Mouse (Mus musculus) left cerebral cortex, adult 2 months (tissue): Measurements from ENCODE around the gene Usp22. TPM values are rescaled to one million over a fixed set of nuclear protein-coding genes. Genes with fewer than 3 reads are reported as not detected.

Experiments
- DNase-seq, 2 experiments: peaks; one replicate each; pipeline ENCODE4 v3.0.0; 2021 to 2022; ENCODE audit warnings: low spot score in 2 of 2, mixed read lengths in 1 of 2; ENCODE audit errors: extremely low spot score in 1 of 2
- H3K27ac ChIP-seq: fragments of 200-600 bp; 2 replicates; pipeline ENCODE4 v1.8.1; 2022
- H3K4me3 ChIP-seq: fragments of 200-600 bp; 2 replicates; pipeline ENCODE4 v1.8.1; 2022
- CTCF ChIP-seq: fragments of 200-600 bp; IDR thresholded peaks from 2 replicates; pipeline ENCODE4 v1.8.1; 2022; ENCODE audit warnings: antibody characterized with exemption, mild to moderate bottlenecking, moderate library complexity
- intact Hi-C: fragments of 180-260 bp; cut with DNase I; formaldehyde crosslinking; loops from one replicate; pipeline ENCODE4 v1.15.1; 2025
- long read RNA-seq, 2 experiments: library from polyadenylated mRNA; stranded (forward); transcript quantifications; one replicate each; pipeline ENCODE4 v2.0.0; 2021; ENCODE audit warnings: borderline mapping rate in 2 of 2
- total RNA-seq, 2 experiments: library from RNA; stranded (reverse); gene quantifications; 2 replicates each; pipeline ENCODE4 v1.2.3; 2021

The Usp22 gene
- total RNA-seq, result 100 to 1,000 TPM; 194 to 209 TPM
- long read RNA-seq, experiment 1, full-length matches to known transcripts, result 220 of 259 reads
- long read RNA-seq, experiment 1, partial matches to known transcripts, result 10 of 259 reads
- long read RNA-seq, experiment 1, other reads (novel, unspliced or antisense), result 29 of 259 reads
- long read RNA-seq, experiment 2, full-length matches to known transcripts, result 156 of 191 reads
- long read RNA-seq, experiment 2, partial matches to known transcripts, result 7 of 191 reads
- long read RNA-seq, experiment 2, other reads (novel, unspliced or antisense), result 28 of 191 reads

DNA sequence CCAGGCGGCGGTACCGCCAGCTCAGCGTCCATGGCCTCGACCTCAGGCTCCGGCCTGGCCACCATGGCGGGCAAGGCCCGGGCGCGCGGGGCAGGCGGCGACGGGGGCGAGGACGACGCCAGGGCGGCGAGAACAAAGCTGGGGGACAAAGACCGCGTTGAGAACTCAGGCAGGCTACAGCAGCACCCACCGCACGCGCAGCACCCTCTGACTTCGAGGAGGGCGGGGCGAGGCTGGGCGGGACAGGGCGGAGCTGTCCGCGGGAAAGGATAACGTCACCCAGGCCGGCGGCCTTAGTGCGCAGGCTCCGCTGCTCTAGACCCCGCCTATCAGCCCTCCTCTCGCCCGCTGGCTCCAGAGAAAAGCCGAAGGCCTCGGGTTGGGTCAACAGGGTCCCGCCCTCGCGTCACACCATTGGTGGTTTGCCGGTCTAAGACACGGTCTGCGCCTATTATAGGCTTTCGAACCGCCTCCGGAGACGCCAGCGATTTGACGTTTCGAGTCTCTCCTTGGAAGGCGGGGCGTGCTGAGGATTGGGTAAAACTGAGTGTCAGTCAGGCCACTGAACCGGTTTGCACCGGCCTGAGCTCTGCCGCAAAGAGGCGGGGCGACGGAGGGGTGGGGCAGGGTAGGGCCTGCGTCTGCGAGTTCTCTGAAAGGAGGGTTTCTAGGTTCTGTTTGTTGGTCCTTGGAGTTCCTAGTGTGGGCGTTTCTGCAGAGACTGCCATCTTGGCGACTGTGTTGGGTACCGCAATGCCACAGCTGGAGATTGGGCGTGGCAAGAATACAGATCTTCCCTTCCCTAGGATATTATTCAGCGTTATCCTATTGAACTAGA lies at the start of gene Usp22:
Gene Usp22 (minus strand): TSS at position 235 of the 838 bp plus-strand sequence.
- no peak; the same call in 1 of the 2 replicates for TF ChIP-seq CTCF
- Histone ChIP-seq H3K4me3 (peak within 1 kb of the TSS; percentile 81), H3K27ac (peak within 1 kb of the TSS; percentile 99)
- DNase-seq, result peak; percentile 99
- intact Hi-C loops, result loop anchor here (5.0 kb wide), 1 partner anchor 232 kb away; no protein-coding TSS in a partner anchor

- intact Hi-C loops, result no loop called here
- no peak for DNase-seq
- H3K4me3 ChIP-seq, result no peak overlapping the region
- H3K27ac ChIP-seq, result no peak overlapping the region
- TF ChIP-seq CTCF, result no peak
Observed at GRCm38 (mm10) chr11:61224234-61224744, 49.4 kb upstream of the Usp22 start.

DNA sequence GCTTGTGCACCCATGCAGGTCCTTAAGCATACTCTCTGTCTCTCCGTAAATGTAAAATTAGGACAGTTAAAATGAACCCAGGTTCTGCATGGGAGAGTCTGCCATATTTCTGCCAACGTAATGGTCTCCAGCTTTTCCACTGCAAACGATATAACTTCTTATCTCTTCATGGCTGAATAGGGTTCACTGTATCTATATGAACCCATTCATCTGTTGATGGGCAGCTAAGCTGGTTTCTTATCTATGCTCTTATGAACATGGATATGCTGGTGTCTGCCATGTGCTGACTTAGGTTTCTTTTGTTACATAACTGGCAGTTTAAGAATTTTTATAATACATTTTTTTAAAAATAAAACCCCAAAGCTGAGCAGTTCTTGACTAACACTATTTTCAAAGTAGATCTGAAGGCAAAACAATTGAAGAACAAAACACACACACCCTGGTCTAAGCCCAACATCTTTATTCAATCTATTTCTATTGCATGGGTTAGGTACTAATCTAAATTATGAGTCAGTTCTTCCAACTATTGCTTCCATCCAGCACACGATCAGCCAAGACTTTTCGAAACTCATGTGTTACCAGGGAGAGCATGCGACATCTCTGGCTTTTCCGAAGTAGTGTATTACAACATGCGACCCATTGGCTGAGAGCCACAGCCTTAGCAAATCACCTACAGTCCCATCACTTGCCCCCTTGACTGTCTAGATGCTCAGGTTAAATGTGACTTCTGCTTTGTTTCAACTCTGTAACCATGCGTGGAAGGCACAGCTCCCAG lies 48.3 kb upstream of the Usp22 start:
- TF ChIP-seq CTCF, result no peak

GRCm38 (mm10) chr11:61222007-61222406 lies 47.2 kb upstream of the Usp22 start:
- peak overlapping the region; percentile 56; the same call in 1 of the 2 replicates for H3K27ac ChIP-seq
- no peak overlapping the region for H3K4me3 ChIP-seq
- intact Hi-C loops, result no loop called here
- TF ChIP-seq CTCF, result no peak
- DNase-seq, result no peak

More for the DNA sequence above, 48.3 kb upstream of the Usp22 start:
- peak overlapping the region; percentile 56 for H3K27ac ChIP-seq
- no peak overlapping the region for H3K4me3 ChIP-seq
- DNase-seq, result no peak
- intact Hi-C loops, result no loop called here

- no peak overlapping the region for H3K4me3 ChIP-seq
- no peak overlapping the region for H3K27ac ChIP-seq
- intact Hi-C loops, result no loop called here
- TF ChIP-seq CTCF, result no peak; the same call in 1 of the 2 replicates
- no peak for DNase-seq
Observed at GRCm38 (mm10) chr11:61220156-61220881, 45.5 kb upstream of the Usp22 start.

GRCm38 (mm10) chr11:61215936-61216335 lies 41.1 kb upstream of the Usp22 start:
- intact Hi-C loops, result no loop called here

DNA sequence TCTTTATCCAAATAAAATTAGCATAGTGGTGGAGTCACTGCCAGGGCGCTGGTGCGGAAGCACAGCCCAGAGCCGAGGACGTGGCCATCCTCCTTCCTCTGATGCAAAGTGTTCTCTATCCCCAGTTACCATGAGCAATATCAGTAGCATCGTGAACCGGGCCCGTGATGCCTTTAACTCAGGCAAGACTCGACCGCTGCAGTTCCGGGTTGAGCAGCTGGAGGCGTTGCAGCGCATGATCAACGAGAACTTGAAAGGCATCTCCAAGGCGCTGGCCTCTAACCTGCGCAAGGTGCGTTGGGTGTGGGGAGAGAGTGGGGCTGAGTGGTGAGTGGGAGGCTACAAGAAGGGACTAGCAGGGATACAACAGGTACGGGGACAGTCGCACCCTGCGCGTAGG lies 37.2 kb upstream of the Usp22 start:
- peak; percentile 32 for TF ChIP-seq CTCF
- DNase-seq, result no peak
- intact Hi-C loops, result no loop called here
- H3K27ac ChIP-seq, result no peak overlapping the region
- H3K4me3 ChIP-seq, result no peak overlapping the region

More at GRCm38 (mm10) chr11:61215936-61216335, 41.1 kb upstream of the Usp22 start:
- no peak for TF ChIP-seq CTCF
- Histone ChIP-seq H3K27ac (no peak overlapping the region), H3K4me3 (no peak overlapping the region)
- no peak for DNase-seq

- intact Hi-C loops, result no loop called here
- H3K4me3 ChIP-seq, result no peak overlapping the region
- DNase-seq, result no peak
- no peak for TF ChIP-seq CTCF
- peak overlapping the region; percentile 17; the same call in 1 of the 2 replicates for H3K27ac ChIP-seq
Observed at GRCm38 (mm10) chr11:61208316-61208715, 33.5 kb upstream of the Usp22 start.

- intact Hi-C loops, result no loop called here
Observed at GRCm38 (mm10) chr11:61207487-61208246, 32.8 kb upstream of the Usp22 start, which contains the start of gene Aldh3a1. Gene Aldh3a1 (plus strand): TSS chr11:61207537.

GRCm38 (mm10) chr11:61206136-61206535 lies 31.3 kb upstream of the Usp22 start:
- TF ChIP-seq CTCF, result no peak
- Histone ChIP-seq H3K27ac (no peak overlapping the region), H3K4me3 (no peak overlapping the region)
- DNase-seq, result no peak
- intact Hi-C loops, result no loop called here

More at GRCm38 (mm10) chr11:61207487-61208246, 32.8 kb upstream of the Usp22 start, which contains the start of gene Aldh3a1:
- no peak for TF ChIP-seq CTCF
- Histone ChIP-seq H3K4me3 (no peak within 1 kb of the TSS), H3K27ac (no peak within 1 kb of the TSS; the same call in 1 of the 2 replicates)
- no peak for DNase-seq
